Mouse (Mus musculus) hindbrain, embryonic 13.5 days (tissue): ENCODE measurements around the gene Cplx3. TPM values are rescaled to one million over a fixed set of nuclear protein-coding genes. Genes with fewer than 3 reads are reported as not detected.

ENCODE experiments used
- ATAC-seq: fragments of 200-750 bp; cut with Nextera tagmentation; 2 replicates; pipeline ENCODE4 v1.8.0; 2017; ENCODE audit warnings: moderate TSS enrichment; ENCODE audit not compliant: low FRiP score
- H3K27ac ChIP-seq: fragments of 300-500 bp; sonication (generic); 2 replicates; pipeline ENCODE4 v1.5.1; 2015; ENCODE audit warnings: inconsistent platforms, mild to moderate bottlenecking, moderate library complexity
- H3K27me3 ChIP-seq: fragments of 300-500 bp; sonication (generic); 2 replicates; pipeline ENCODE4 v1.6.1; 2015; ENCODE audit warnings: mild to moderate bottlenecking, inconsistent platforms
- H3K36me3 ChIP-seq: fragments of 300-500 bp; sonication (generic); 2 replicates; pipeline ENCODE4 v1.6.1; 2015; ENCODE audit warnings: mild to moderate bottlenecking, inconsistent platforms
- H3K4me1 ChIP-seq: fragments of 300-500 bp; sonication (generic); replicated peaks from 2 replicates; pipeline ENCODE4 v1.6.1; 2015; ENCODE audit warnings: inconsistent platforms
- H3K4me2 ChIP-seq: fragments of 300-500 bp; sonication (generic); 2 replicates; pipeline ENCODE4 v1.6.1; 2015; ENCODE audit warnings: inconsistent platforms, mild to moderate bottlenecking, moderate library complexity
- H3K4me3 ChIP-seq: fragments of 300-500 bp; sonication (generic); 2 replicates; pipeline ENCODE4 v1.5.1; 2015; ENCODE audit warnings: mild to moderate bottlenecking, inconsistent platforms
- H3K9ac ChIP-seq: fragments of 300-500 bp; sonication (generic); 2 replicates; pipeline ENCODE4 v1.6.1; 2015; ENCODE audit warnings: mild to moderate bottlenecking, inconsistent platforms
- H3K9me3 ChIP-seq: fragments of 300-500 bp; sonication (generic); 2 replicates; pipeline ENCODE4 v1.6.1; 2016; ENCODE audit warnings: inconsistent platforms
- WGBS: fragments of 180-500 bp; shearing (Covaris S2); methylation state at CpG from one replicate; pipeline ENCODE4 v1.1.7; 2015; 5-methylcytosine and 5-hydroxymethylcytosine counted together
- polyA plus RNA-seq: library from polyadenylated mRNA; unstranded; fragments of >200 nt; fragmentation: Nextera tagmentation; extraction: Ambion mirVana; gene quantifications from 2 replicates; pipeline ENCODE4 v1.2.1, GENCODE M21; 2015

The Cplx3 gene
- polyA plus RNA-seq, 1 experiment from 2014 or later = 0.21 TPM

DNA sequence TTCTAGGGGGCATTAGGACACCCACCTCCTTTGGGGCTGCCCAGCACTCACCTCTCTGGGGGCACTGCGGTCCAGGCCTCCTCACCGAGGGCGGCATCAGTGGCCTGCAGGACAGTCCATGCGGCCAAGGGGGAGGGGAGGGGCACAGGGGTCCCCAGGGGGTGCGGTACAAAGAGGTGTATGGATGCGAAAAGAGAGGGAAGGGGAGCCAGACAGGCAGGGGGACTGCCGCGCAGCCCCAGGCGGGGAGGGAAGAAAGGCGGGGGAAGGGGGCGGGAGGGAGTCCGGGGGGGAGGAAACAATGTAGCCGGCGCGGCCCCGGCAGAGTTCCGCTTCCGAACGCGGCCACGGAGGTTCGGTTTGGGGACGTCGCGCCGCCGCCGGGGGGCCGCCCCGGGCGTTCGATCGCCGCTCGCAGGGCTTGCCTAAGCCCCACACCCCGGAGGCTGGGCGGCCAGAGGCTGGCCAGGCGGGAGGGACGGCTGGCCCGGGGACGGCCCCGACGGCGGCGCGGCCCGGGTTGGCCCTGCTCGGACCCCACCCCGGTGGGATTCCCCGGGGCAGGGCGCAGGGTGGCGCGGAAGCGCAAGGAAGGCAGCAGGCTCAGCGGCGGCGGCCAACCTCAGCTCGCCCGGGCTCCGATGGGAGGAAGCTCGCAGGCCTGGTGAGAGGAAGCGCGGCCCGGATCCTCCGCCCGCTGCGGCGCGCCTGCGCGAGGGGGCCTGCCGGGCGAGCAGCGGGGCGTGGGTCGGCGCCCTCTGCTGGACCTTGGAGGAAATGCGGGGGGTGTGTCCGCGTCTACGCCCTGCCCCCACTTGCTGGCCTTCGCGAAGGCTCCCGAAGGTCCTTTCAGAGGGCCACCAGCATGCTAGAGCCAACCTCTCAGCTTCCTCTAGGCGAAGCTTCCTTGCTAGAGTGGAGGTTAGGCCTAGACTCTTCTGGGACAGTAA lies 39.1 kb upstream of the Cplx3 start:
- ATAC-seq = peak; percentile 90
- H3K4me3 ChIP-seq = peak overlapping the region; percentile 96
- peak overlapping the region; percentile 98 for H3K4me2 ChIP-seq
- peaks cover 11% of the 10 kb centered on the region for H3K36me3 ChIP-seq
- no peaks in the 10 kb centered on the region for H3K27me3 ChIP-seq
- H3K27ac ChIP-seq = peak overlapping the region; percentile 97
- no peaks in the 10 kb centered on the region for H3K9me3 ChIP-seq
- H3K4me1 ChIP-seq = peaks cover 49% of the 10 kb centered on the region
- WGBS = under 1% methylated on average over 72 of the region's 85 CpGs
- peak overlapping the region; percentile 99 for H3K9ac ChIP-seq

DNA sequence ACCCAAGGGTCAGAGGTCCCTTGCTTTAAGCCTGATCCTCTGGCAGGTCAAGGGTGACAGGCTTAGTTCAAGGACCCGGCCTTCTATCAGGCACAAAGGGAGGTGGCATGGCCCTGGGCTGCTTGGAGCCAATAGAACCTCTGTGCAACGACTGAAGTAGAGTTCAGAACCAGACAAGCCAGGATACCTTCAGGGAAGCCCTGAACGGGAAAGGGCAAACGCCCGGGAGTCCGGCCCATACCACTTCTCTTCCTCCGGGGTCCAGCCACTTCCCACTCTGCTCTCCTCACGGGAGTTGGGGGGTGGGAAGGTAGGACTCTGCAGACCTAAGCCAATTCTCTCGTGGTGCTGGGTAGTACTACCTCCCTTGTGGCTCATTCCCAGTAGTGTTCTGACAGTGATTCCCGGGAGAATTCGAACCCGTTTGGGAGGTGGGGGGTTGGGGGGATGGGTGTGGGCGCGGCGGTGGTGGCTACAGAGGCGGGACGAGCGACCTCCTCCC lies 38.4 kb upstream of the Cplx3 start:
- ATAC-seq = peak; percentile 34
- Histone ChIP-seq H3K4me3 (peak overlapping the region; percentile 96), H3K9ac (peak overlapping the region; percentile 99), H3K27me3 (no peaks in the 10 kb centered on the region), H3K27ac (peak overlapping the region; percentile 97), H3K4me1 (peaks cover 56% of the 10 kb centered on the region), H3K36me3 (peaks cover 11% of the 10 kb centered on the region), H3K4me2 (peak overlapping the region; percentile 98), H3K9me3 (no peaks in the 10 kb centered on the region)
- under 1% methylated on average over 18 of the region's 18 CpGs for WGBS

DNA sequence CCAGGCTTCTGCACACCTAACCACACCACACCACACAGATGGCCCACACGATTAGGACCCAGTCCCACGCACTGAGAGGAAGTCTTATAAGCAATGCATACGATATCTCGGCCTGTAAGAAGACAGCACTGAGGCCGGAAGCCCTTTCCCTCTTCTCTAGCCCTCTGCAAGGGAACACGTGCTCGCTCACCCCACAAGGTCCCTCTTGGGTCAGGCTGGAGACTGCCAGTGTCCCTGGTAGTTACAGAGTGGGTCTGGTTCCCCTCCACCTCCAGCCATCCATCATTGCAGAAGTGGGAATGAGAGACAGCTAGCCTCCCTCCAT lies 37.7 kb upstream of the Cplx3 start:
- peaks cover 11% of the 10 kb centered on the region for H3K36me3 ChIP-seq
- WGBS = 63% methylated on average over 7 of the region's 7 CpGs
- H3K4me2 ChIP-seq = peak overlapping the region; percentile 98
- no peaks in the 10 kb centered on the region for H3K9me3 ChIP-seq
- no peak for ATAC-seq
- 0 out of 2 replicates have a peak overlapping the region, but pooled peaks have one; percentile 30 for H3K27ac ChIP-seq
- H3K27me3 ChIP-seq = no peaks in the 10 kb centered on the region
- peak overlapping the region; percentile 96 for H3K4me3 ChIP-seq
- peak overlapping the region; percentile 99 for H3K9ac ChIP-seq
- H3K4me1 ChIP-seq = peaks cover 63% of the 10 kb centered on the region

DNA sequence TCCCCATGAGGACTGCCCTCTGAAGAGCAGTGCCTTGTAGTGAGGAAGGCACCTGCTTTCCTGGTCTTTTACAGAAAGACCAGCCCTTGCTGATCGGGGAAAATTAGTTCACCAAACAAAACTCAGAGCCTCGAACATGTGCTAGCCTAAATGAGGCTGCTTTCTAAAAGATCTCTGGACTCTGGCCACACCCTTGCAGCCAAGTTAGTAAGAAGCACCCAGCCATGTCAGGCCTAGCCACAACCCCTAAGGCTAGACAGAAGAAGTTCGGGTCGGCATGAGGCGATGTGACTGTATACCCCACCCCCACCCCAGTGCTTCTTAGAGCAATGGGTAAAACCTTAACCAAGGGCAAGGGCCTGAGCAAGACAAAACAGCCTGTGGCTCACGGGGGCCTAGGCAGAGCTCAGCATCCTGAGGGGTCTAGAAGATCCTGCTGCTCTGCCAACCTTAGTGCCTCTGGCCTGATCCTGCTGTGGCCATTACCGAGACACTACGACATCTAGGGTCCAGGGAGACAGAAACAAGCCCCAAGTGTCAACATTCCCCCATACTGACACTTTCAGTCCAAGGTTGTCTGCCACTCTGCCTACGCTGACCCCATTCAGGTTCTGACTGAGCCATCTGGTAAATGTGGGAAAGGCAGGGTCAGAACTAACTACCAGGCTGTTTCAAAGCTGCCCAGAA lies 37.2 kb upstream of the Cplx3 start:
- Histone ChIP-seq H3K36me3 (peaks cover 11% of the 10 kb centered on the region), H3K27ac (0 out of 2 replicates have a peak overlapping the region, but pooled peaks have one; percentile 30), H3K9ac (peak overlapping the region; percentile 99), H3K4me2 (peak overlapping the region; percentile 98), H3K4me3 (peak overlapping the region; percentile 96), H3K27me3 (no peaks in the 10 kb centered on the region), H3K9me3 (no peaks in the 10 kb centered on the region), H3K4me1 (peaks cover 68% of the 10 kb centered on the region)
- 66% methylated on average over 9 of the region's 9 CpGs for WGBS
- ATAC-seq = no peak

DNA sequence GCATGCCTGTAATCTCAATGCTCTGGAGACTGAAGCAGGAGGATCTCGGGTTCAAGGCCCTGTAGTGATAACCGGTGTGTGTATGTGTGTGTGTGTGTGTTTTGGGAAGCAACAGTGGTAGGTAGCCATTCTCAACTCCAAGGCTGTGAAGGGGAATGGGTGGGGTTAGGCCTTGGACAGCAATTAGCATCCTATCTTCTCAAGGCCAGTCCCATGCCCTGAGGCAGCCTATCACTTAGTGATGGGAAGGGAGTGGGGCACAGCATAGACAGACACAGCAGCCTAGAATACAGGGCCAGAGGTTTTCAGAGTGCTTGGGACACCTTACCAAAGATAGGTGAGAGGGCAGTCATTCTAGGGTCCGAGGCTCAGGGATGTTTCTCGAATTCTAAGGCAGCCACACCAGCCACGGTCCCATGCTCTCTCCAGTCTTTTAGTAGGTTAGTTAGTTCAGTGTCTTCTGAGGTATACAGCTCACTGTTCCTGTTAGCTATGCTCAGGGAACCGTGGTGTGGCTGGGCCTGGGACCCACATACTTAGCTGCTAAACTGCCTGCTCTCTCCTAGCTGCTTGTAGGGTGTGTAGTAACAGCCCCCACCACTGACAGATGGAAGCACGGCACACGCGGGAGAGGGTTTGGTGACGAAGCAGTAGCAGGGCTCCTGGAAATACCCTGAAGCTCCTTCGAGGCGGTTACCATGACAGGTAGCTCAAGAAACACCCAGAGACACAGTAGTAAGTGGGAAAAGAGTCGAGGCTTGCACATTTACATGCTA lies 35.9 kb upstream of the Cplx3 start:
- Histone ChIP-seq H3K4me3 (no peak overlapping the region), H3K27me3 (no peaks in the 10 kb centered on the region), H3K9me3 (no peaks in the 10 kb centered on the region), H3K27ac (no peak overlapping the region), H3K9ac (peak overlapping the region; percentile 99), H3K36me3 (peaks cover 11% of the 10 kb centered on the region), H3K4me1 (peaks cover 82% of the 10 kb centered on the region), H3K4me2 (peak overlapping the region; percentile 98; the same call in 1 of the 2 replicates)
- WGBS = 87% methylated on average over 13 of the region's 13 CpGs
- ATAC-seq = no peak

DNA sequence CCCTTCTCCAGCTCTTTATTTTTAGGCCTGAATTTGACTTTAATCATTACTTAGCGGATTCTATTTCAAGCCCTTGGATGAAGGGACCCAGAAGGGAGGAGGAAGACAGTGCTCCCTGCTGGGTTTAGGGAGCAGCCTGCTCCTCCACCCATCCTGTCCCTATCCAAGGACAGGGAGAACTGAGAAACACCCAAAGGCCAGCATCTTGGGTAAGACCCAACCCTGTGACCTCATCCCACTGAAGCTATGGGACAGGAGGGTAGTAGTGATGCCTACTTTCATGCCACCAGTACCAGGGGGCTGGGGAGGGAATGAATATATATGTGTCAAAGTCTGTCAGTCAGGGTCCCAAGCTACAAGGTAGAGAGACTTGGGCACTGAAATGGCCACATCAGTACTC lies 34.9 kb upstream of the Cplx3 start:
- Histone ChIP-seq H3K4me3 (no peak overlapping the region), H3K9me3 (no peaks in the 10 kb centered on the region), H3K27me3 (no peaks in the 10 kb centered on the region), H3K4me1 (peaks cover 85% of the 10 kb centered on the region), H3K4me2 (peak overlapping the region; percentile 40), H3K27ac (peak overlapping the region; percentile 56; the same call in 1 of the 2 replicates), H3K36me3 (peaks cover 11% of the 10 kb centered on the region), H3K9ac (peak overlapping the region; percentile 55)
- no peak for ATAC-seq
- 71% methylated on average over 1 of the region's 1 CpGs for WGBS

DNA sequence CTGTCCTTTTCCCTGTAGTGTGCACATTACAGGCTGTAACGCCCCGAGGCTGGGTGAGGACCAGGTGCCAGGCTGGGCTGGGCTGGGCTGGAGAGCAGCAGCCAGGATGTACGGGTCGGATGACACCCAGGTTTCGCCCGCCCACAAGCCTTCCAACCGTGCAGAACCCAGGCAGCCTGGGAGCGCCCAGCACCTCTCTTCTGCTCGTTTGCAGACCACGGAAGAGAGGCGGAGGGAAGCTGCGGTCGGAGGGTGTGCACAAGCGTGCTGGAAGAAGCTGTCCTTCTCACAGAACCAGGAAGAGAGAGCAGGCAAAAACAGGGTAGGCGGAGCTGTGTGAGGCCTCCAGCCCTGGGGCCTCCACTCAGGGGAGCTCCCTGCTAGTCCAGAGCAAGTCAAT lies 34.3 kb upstream of the Cplx3 start:
- WGBS = 40% methylated on average over 15 of the region's 15 CpGs
- Histone ChIP-seq H3K9ac (peak overlapping the region; percentile 55), H3K4me1 (peaks cover 82% of the 10 kb centered on the region), H3K4me3 (peak overlapping the region; percentile 6; the same call in 1 of the 2 replicates), H3K9me3 (no peaks in the 10 kb centered on the region), H3K36me3 (peaks cover 11% of the 10 kb centered on the region), H3K4me2 (peak overlapping the region; percentile 40), H3K27me3 (no peaks in the 10 kb centered on the region), H3K27ac (peak overlapping the region; percentile 56)
- no peak for ATAC-seq

DNA sequence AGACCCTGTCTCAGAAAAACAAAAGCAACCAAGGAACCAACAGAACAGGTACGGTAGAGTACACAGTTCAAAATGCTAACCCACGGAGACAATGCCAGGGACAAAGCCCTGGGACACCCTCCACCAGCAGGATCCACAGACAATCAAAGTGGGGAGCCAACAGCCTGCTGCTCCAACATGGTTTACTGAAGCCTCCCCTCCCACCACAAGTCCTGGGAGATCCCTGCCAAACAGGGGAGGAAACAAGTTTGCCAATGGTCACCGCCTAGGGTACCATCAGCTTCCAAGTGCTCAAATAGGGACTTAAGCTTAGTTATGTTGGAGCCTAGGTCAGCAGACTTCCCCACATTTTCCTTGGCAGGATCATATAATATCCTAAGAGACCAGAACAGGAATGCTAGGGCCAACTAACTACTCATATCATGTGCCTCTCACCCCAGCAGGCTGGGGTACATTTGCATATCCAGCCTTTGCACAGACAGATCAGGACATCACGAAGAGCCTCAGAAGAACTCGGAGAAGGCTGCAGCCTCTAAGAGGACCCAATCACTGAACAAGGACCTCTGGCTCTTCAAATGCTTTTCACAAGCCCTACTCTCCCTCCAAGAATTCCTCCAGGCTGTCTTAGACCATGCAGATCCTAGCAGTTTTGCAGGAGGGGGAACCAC lies 33.7 kb upstream of the Cplx3 start:
- Histone ChIP-seq H3K4me3 (peak overlapping the region; percentile 6; the same call in 1 of the 2 replicates), H3K4me2 (peak overlapping the region; percentile 40), H3K36me3 (peaks cover 11% of the 10 kb centered on the region), H3K4me1 (peaks cover 84% of the 10 kb centered on the region), H3K27ac (peak overlapping the region; percentile 56), H3K9me3 (no peaks in the 10 kb centered on the region), H3K27me3 (no peaks in the 10 kb centered on the region), H3K9ac (peak overlapping the region; percentile 55)
- no peak for ATAC-seq
- WGBS = 72% methylated on average over 5 of the region's 5 CpGs

DNA sequence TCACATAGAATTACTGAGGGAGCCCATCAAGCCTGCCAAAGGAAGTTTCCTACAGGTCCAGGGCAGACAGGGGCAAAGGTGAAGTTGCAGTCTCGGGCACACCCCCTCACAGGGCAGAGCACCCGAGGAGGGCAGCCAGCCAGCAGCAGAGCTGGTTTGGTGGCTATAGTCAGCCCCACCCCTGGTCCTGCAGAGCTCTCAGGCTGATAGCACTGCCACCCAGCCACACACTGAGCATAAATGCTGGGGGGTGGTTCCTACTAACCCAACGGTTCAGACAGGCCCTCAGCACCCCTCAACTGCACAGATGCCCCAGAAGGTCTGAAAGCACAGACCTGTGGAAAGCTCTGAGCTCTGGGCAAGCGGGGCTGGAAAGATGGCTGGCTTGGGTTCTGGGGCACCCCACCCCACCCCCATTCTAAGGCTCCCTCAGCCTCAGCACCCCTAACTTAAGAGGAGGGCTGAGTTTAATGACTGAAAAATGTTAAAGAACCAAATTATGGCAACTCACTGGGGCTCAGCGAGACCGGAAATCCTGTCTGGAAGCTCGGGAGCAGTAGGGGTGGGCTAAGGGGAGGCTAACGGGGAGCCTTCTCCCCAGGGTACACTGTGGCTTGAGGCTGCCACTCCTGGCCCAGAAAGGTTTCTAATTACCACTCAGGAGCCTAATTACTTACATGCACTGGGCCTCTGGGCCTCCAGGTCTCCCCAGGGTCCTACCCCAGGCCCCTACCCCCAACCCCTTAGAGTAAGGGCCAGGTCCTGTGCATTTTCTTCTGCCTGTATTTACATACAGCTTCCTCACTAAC lies 32.8 kb upstream of the Cplx3 start:
- no peak for ATAC-seq
- Histone ChIP-seq H3K4me1 (peaks cover 84% of the 10 kb centered on the region), H3K4me2 (peak overlapping the region; percentile 40; the same call in 1 of the 2 replicates), H3K27me3 (no peaks in the 10 kb centered on the region), H3K9ac (peak overlapping the region; percentile 55), H3K4me3 (no peak overlapping the region), H3K27ac (peak overlapping the region; percentile 56), H3K36me3 (peaks cover 11% of the 10 kb centered on the region), H3K9me3 (no peaks in the 10 kb centered on the region)
- WGBS = 46% methylated on average over 8 of the region's 8 CpGs

DNA sequence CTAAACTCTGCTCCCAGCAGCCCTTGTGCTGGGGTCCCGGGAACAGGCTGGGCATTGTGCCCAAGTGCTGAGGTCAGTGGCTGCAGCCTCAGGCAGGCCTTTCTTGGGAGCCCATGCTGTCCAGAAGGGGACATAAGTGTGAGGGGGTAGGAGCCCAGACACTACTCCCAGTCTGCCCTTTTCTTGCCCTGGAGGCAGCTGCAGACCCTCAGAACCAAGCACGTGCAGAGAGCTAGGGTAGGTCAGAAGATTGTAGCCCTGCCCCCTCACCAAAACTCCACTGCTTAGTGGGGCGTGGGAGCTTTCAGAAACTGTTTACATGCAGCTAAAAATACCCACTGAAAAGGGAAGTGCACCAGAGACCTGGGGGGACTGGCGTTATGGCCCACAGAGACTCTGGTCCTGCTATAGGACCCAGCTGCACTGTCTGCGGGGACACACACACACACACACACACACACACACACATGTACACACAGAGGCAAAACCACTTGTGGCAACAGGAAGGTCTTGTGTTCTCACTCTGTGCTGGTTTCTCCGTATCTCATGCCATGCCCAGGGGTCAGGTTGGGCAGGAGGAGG lies 31.8 kb upstream of the Cplx3 start:
- Histone ChIP-seq H3K9ac (peak overlapping the region; percentile 55), H3K9me3 (no peaks in the 10 kb centered on the region), H3K27ac (peak overlapping the region; percentile 35; the same call in 1 of the 2 replicates), H3K4me1 (peaks cover 81% of the 10 kb centered on the region), H3K4me2 (no peak overlapping the region; the same call in 1 of the 2 replicates), H3K27me3 (no peaks in the 10 kb centered on the region), H3K4me3 (no peak overlapping the region), H3K36me3 (peaks cover 18% of the 10 kb centered on the region)
- 0 out of 2 replicates have a peak, but pooled peaks have one; percentile 37 for ATAC-seq
- 59% methylated on average over 6 of the region's 6 CpGs for WGBS
